Mouse (Mus musculus) embryonic facial prominence, embryonic 11.5 days (tissue): ENCODE results near the gene Spata5. TPM values are rescaled to one million over a fixed set of nuclear protein-coding genes. Genes with fewer than 3 reads are reported as not detected.

ENCODE experiments used
- ATAC-seq: fragments of 200-750 bp; cut with Nextera tagmentation; replicated peaks from 2 replicates; pipeline ENCODE4 v1.8.0; 2017; ENCODE audit warnings: low read depth; ENCODE audit not compliant: insufficient number of reproducible peaks, low FRiP score, low TSS enrichment
- DNase-seq: peaks from one replicate; pipeline ENCODE4 v3.0.0-alpha.2; 2015; ENCODE audit warnings: low spot score
- H3K27ac ChIP-seq: fragments of 300-500 bp; sonication (generic); replicated peaks from 2 replicates; pipeline ENCODE4 v1.5.1; 2014; ENCODE audit warnings: mild to moderate bottlenecking, low read depth, low read length, control low read depth
- H3K27me3 ChIP-seq: fragments of 300-500 bp; sonication (generic); 2 replicates; pipeline ENCODE4 v1.6.1; 2014; ENCODE audit warnings: mild to moderate bottlenecking, low read length, moderate library complexity, mixed read lengths; ENCODE audit not compliant: control insufficient read depth, insufficient read depth
- H3K36me3 ChIP-seq: fragments of 300-500 bp; sonication (generic); replicated peaks from 2 replicates; pipeline ENCODE4 v1.6.1; 2014; ENCODE audit warnings: low read depth, mild to moderate bottlenecking, low read length, moderate library complexity, mixed read lengths; ENCODE audit not compliant: control insufficient read depth, insufficient read depth
- H3K4me1 ChIP-seq: fragments of 300-500 bp; sonication (generic); 2 replicates; pipeline ENCODE4 v1.6.1; 2014; ENCODE audit warnings: low read length, mixed read lengths; ENCODE audit not compliant: control insufficient read depth, insufficient read depth
- H3K4me2 ChIP-seq: fragments of 300-500 bp; sonication (generic); 2 replicates; pipeline ENCODE4 v1.6.1; 2014; ENCODE audit warnings: low read depth, mild to moderate bottlenecking, control low read depth, low read length, moderate library complexity
- H3K4me3 ChIP-seq: fragments of 300-500 bp; sonication (generic); 2 replicates; pipeline ENCODE4 v1.5.1; 2014; ENCODE audit warnings: low read depth, low read length, control low read depth
- H3K9ac ChIP-seq: fragments of 300-500 bp; sonication (generic); replicated peaks from 2 replicates; pipeline ENCODE4 v1.6.1; 2014; ENCODE audit warnings: mild to moderate bottlenecking, control low read depth, low read length
- H3K9me3 ChIP-seq: fragments of 300-500 bp; sonication (generic); replicated peaks from 2 replicates; pipeline ENCODE4 v1.6.1; 2016; ENCODE audit warnings: mild to moderate bottlenecking, low read length, inconsistent platforms, mixed read lengths; ENCODE audit not compliant: control insufficient read depth
- WGBS: fragments of 180-500 bp; shearing (Covaris S2); extraction: QIAGEN DNeasy Blood & Tissue Kit; methylation state at CpG from one replicate; pipeline ENCODE4 v1.1.7; 2014; 5-methylcytosine and 5-hydroxymethylcytosine counted together
- polyA plus RNA-seq: library from polyadenylated mRNA; unstranded; fragments of >200 nt; fragmentation: Nextera tagmentation; extraction: Ambion mirVana; gene quantifications from 2 replicates; pipeline ENCODE4 v1.2.1, GENCODE M21; 2014

The Spata5 gene
- polyA plus RNA-seq, 1 experiment from 2014 or later: 57.6 TPM

DNA sequence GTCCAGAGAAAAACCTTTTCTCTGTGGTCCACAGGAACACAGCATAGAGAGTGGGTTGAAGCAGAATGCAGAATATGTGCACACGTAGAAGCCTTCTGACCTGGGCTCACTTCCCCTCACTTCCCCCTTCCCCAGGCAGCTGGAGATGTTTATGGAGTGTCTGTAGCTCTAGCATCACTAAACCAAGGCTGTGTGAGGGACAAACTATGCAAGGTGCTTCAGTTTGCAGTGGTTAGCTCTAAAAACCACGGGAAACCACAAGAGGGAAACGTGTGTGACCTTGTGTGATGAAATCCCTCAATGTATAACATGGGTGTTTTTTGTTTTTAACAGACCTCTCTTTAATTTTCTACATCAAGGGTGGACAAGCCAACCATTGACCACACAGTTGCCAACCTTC lies 183.8 kb downstream of the Spata5 start:
- H3K27ac ChIP-seq: no peak overlapping the region
- no peaks in the 10 kb centered on the region for H3K27me3 ChIP-seq
- no peaks in the 10 kb centered on the region for H3K4me1 ChIP-seq
- H3K9ac ChIP-seq: no peak overlapping the region
- WGBS: 82% methylated on average over 3 of the region's 3 CpGs
- H3K36me3 ChIP-seq: no peaks in the 10 kb centered on the region
- no peak overlapping the region for H3K4me2 ChIP-seq
- ATAC-seq: no peak
- H3K4me3 ChIP-seq: no peak overlapping the region
- H3K9me3 ChIP-seq: no peaks in the 10 kb centered on the region
- DNase-seq: no peak

DNA sequence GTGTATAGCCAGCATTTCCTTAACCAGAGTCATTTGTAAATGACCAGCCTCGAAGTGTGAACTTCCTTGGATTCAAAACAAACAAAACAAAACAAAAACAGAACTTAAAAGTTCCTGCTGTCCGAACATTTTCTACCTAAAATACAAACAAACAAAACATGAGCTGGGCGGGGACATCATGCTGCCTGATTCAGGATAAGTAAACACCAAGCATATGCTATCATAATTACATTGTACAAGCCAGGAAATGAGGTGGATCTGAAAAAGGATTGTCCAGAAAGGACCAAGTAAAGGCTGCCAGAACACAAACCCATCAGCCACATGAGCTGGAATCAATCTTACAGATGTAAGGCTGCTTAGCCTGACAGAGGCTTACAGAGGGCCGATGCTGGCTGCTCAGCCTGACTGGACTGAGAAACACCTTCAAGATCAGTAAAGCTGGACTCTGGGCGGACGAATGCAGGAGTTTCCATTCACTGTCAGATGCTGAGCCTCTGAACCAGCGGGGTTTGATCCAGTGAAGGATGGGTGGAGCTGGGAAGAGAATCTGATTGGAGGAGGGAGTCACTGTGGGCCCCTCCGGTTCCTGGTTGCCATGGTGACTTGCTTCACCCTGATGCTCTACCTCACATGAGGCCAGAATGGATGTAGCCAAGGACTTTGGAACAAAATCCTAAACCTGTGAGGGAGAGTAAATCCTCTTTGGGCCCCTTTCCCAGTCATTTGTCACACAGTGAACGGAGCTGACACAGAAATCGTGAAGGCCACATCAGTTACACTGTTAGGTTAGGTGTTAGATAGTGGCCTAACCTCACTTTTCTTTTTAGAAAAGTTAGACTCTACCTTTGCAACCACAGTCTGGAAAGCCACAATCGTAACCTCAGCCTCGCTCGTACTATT lies 185.5 kb downstream of the Spata5 start:
- H3K27ac ChIP-seq: no peak overlapping the region
- H3K4me3 ChIP-seq: no peak overlapping the region
- no peaks in the 10 kb centered on the region for H3K9me3 ChIP-seq
- 68% methylated on average over 13 of the region's 13 CpGs for WGBS
- no peak overlapping the region for H3K4me2 ChIP-seq
- H3K36me3 ChIP-seq: no peaks in the 10 kb centered on the region
- H3K27me3 ChIP-seq: no peaks in the 10 kb centered on the region
- H3K9ac ChIP-seq: no peak overlapping the region
- DNase-seq: peak; percentile 12
- H3K4me1 ChIP-seq: no peaks in the 10 kb centered on the region
- ATAC-seq: no peak

DNA sequence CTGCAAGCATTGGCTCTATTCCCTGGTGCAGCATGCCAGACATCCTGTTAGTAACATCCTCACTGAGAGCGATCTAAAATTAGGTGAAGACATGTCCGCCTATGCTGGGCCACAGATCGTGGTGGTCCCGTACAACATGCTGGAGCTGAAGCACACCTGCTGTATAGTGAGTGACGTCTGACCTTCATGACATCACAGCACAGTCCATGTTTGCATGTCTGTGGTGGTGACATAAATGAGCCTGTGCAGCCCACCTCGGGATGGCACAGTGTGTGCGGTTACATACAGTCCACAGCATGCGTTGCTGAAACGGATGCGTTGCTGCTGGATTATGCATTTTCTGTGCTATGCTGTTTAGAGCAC lies 186.2 kb downstream of the Spata5 start:
- ATAC-seq: no peak
- Histone ChIP-seq H3K27me3 (no peaks in the 10 kb centered on the region), H3K27ac (no peak overlapping the region), H3K9me3 (no peaks in the 10 kb centered on the region), H3K4me3 (no peak overlapping the region), H3K36me3 (no peaks in the 10 kb centered on the region), H3K9ac (no peak overlapping the region), H3K4me2 (no peak overlapping the region), H3K4me1 (no peaks in the 10 kb centered on the region)
- WGBS: 88% methylated on average over 10 of the region's 10 CpGs
- no peak for DNase-seq

DNA sequence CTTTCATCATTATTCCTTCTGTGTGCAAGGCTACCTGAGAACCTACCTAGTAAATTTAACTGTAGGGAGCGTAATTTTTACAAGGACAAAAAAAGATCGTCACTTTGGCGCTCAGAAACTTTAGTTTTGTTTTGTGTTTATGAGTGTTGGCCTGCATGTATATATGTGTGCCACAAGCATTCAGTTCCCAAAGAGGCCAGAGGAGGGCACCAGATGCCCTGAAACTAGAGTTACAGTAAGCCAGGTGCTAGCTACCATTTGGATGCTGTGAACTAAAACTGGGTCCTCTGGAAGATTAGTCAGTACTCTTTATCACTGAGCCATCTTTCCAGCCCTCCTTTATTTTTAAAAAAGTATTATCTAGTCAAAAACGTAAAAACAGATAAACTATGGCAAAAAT lies 189.2 kb downstream of the Spata5 start:
- Histone ChIP-seq H3K27me3 (no peaks in the 10 kb centered on the region), H3K9me3 (no peaks in the 10 kb centered on the region), H3K9ac (no peak overlapping the region), H3K36me3 (no peaks in the 10 kb centered on the region), H3K4me2 (no peak overlapping the region), H3K4me3 (no peak overlapping the region), H3K4me1 (no peaks in the 10 kb centered on the region), H3K27ac (no peak overlapping the region)
- WGBS: 89% methylated on average over 4 of the region's 4 CpGs
- DNase-seq: no peak
- ATAC-seq: no peak

DNA sequence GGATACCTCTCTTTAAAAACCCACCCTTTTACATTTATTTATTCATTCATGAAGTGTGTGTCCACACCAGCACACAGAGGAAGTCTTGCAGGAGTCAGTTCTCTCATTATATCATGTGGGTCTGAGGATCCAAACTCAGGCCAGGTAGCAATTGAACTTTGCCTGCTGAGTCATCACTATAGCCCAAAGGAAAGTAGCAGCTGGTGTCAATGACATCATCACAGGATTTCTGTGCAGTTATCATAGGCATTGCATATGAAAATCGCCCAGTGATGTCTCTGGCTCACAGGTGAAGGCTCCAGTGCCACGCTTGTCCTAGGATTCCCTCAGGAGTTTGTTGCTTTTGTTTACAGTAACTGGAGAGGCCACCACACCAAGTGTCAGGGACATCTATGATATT lies 191.0 kb downstream of the Spata5 start:
- H3K27me3 ChIP-seq: no peaks in the 10 kb centered on the region
- ATAC-seq: no peak

DNA sequence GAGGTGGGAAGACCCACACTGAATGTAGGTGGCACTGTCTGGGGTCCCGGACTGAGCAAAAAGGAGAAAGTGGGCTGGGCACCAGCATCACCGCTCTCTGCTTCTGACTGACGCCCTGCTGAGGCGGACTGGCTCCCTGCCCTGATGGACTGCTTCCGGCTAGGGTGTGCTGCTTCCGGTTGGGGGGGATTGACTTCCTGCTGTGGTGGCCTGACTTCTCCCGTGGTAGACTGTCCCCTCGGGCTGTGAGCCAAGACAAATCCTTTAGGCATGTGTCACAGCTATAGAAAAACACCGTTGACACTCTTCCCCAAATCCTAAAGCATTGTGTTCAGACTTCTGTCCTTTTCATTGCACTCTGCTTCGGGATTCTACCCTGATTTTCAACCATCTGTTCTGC lies 194.0 kb downstream of the Spata5 start:
- DNase-seq (no peak), ATAC-seq (peak; percentile 49)
- Histone ChIP-seq H3K36me3 (no peaks in the 10 kb centered on the region), H3K9me3 (no peaks in the 10 kb centered on the region), H3K4me2 (no peak overlapping the region), H3K27ac (no peak overlapping the region), H3K4me1 (no peaks in the 10 kb centered on the region), H3K4me3 (no peak overlapping the region), H3K27me3 (no peaks in the 10 kb centered on the region), H3K9ac (no peak overlapping the region)
- 65% methylated on average over 10 of the region's 10 CpGs for WGBS

More for the DNA sequence above, 191.0 kb downstream of the Spata5 start:
- no peak overlapping the region for H3K9ac ChIP-seq
- no peaks in the 10 kb centered on the region for H3K4me1 ChIP-seq
- 94% methylated on average over 2 of the region's 2 CpGs for WGBS
- no peak overlapping the region for H3K4me2 ChIP-seq
- no peak for DNase-seq
- no peak overlapping the region for H3K27ac ChIP-seq
- no peaks in the 10 kb centered on the region for H3K9me3 ChIP-seq
- H3K4me3 ChIP-seq: no peak overlapping the region
- H3K36me3 ChIP-seq: no peaks in the 10 kb centered on the region

DNA sequence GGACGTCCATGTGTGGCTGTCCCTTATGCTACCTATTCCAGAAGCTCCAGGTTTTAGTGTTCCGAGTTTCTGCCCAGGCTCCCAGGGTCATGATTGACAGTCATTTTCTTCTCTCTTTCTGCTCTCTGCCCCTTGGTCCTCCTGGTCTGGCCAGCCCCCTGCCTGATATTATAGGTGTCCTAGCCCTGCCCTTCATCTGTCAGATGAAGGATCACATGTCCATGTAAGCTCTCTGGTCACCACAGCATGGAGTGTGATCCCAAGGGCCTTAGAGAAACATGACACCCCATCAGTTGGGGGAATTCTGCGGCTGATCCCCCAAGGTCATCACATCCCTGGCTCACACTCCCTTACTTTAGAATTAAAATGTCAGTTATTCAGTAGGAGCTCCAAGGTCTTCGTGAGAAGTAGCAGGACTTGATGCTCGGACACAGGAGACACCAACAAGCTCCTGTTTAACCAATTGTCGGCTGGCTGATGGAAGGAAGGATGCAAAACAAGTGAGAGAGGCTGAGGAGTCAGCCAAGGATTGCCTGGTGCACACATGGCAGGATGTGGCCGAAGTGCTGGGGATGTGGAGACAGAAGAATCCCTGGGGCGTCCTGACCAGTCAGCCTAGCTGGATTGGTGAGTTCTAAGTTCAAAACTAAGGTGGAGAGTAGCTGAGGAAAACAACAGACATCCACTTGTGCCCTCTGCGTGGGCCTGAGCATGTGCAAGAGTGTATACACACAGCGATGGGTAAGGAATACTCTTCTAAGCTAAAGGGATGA lies 195.4 kb downstream of the Spata5 start:
- no peaks in the 10 kb centered on the region for H3K4me1 ChIP-seq
- no peak overlapping the region for H3K4me3 ChIP-seq
- no peak overlapping the region for H3K27ac ChIP-seq
- no peak overlapping the region for H3K4me2 ChIP-seq
- no peaks in the 10 kb centered on the region for H3K36me3 ChIP-seq
- DNase-seq: no peak
- WGBS: 71% methylated on average over 10 of the region's 10 CpGs
- H3K27me3 ChIP-seq: no peaks in the 10 kb centered on the region
- ATAC-seq: no peak
- H3K9ac ChIP-seq: no peak overlapping the region
- no peaks in the 10 kb centered on the region for H3K9me3 ChIP-seq
